Mouse (Mus musculus) stomach, embryonic 15.5 days (tissue): ENCODE measurements around the gene Ifitm5. TPM values are rescaled to one million over a fixed set of nuclear protein-coding genes. Genes with fewer than 3 reads are reported as not detected.

ENCODE experiments used
- ATAC-seq: fragments of 200-750 bp; cut with Nextera tagmentation; 2 replicates; pipeline ENCODE4 v1.8.0; 2017; ENCODE audit warnings: low read depth, moderate number of reproducible peaks, moderate TSS enrichment; ENCODE audit not compliant: insufficient read depth, low FRiP score
- H3K27ac ChIP-seq: fragments of 300-500 bp; sonication (generic); 2 replicates; pipeline ENCODE4 v1.5.1; 2015; ENCODE audit warnings: mild to moderate bottlenecking, inconsistent platforms
- H3K27me3 ChIP-seq: fragments of 300-500 bp; sonication (generic); replicated peaks from 2 replicates; pipeline ENCODE4 v1.6.1; 2015; ENCODE audit warnings: inconsistent platforms
- H3K36me3 ChIP-seq: fragments of 300-500 bp; sonication (generic); 2 replicates; pipeline ENCODE4 v1.6.1; 2015; ENCODE audit warnings: inconsistent platforms
- H3K4me1 ChIP-seq: fragments of 300-500 bp; sonication (generic); 2 replicates; pipeline ENCODE4 v1.6.1; 2015; ENCODE audit warnings: inconsistent platforms
- H3K4me2 ChIP-seq: fragments of 300-500 bp; sonication (generic); 2 replicates; pipeline ENCODE4 v1.6.1; 2015; ENCODE audit warnings: mild to moderate bottlenecking, inconsistent platforms
- H3K4me3 ChIP-seq: fragments of 300-500 bp; sonication (generic); replicated peaks from 2 replicates; pipeline ENCODE4 v1.5.1; 2015; ENCODE audit warnings: inconsistent platforms
- H3K9ac ChIP-seq: fragments of 300-500 bp; sonication (generic); 2 replicates; pipeline ENCODE4 v1.6.1; 2015; ENCODE audit warnings: inconsistent platforms
- H3K9me3 ChIP-seq: fragments of 300-500 bp; sonication (generic); 2 replicates; pipeline ENCODE4 v1.6.1; 2016; ENCODE audit warnings: inconsistent platforms
- WGBS: fragments of 180-500 bp; shearing (Covaris S2); methylation state at CpG from one replicate; pipeline ENCODE4 v1.1.7; 2015; 5-methylcytosine and 5-hydroxymethylcytosine counted together
- polyA plus RNA-seq: library from polyadenylated mRNA; unstranded; fragments of >200 nt; fragmentation: Nextera tagmentation; extraction: Ambion mirVana; gene quantifications from 2 replicates; pipeline ENCODE4 v1.2.1, GENCODE M21; 2015

Ifitm5 gene
- polyA plus RNA-seq, 1 experiment from 2014 or later: 3.2 TPM

DNA sequence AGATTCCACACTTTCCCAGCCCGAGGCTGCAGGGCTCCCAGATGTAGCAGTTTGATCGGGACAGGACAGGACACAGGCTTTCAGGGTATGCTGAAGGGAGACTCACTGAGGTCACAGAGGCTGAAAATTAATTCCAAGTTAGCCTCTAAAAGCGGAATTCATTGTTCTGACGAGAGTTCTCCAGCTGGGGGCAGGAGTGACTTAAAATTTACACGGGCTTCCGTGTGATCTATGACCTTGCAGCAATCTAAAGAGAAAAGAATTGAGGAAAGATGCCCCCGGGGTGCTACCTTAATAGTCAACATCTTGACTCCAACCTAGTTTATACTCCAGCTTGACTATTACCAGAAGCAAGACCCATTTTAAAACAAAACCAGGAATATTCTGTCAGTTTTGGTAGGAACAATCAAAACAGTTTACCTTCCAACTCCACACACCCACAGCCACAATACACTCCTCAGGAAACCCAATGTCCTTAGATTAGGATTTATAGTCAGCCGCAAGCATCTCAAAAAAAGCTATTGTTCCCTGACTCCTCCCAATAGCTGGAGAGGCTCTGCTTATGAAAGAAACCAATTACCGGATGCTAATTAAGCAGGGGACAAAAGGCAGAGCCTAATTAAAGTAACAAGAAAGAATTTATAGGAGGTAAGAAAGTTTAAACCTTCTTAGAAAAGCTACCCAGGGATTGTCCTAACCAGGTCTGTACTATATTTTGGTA, 9.2 kb upstream of the Ifitm5 start:
- Histone ChIP-seq H3K27ac (no peak overlapping the region), H3K27me3 (no peaks in the 10 kb centered on the region), H3K4me1 (peaks cover 16% of the 10 kb centered on the region), H3K4me3 (no peak overlapping the region), H3K36me3 (no peaks in the 10 kb centered on the region), H3K9ac (no peak overlapping the region), H3K9me3 (no peaks in the 10 kb centered on the region), H3K4me2 (no peak overlapping the region)
- WGBS: 13% methylated on average over 9 of the region's 9 CpGs
- no peak for ATAC-seq

DNA sequence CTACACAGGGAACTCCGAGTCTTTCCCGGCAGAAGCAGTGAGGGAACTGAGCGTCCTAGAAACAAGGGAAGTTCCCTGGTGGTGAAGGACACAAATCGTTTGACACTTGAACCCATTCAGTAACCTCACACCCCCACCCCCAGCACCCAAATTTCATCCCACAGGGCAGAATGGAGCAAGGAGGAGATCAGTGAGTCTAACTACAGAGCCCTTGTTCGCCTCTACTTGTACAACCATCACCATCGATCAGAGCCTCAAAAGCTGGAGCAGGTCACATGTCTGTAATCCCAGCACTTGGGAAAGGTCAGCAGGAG, 6.4 kb upstream of the Ifitm5 start:
- H3K9me3 ChIP-seq: no peaks in the 10 kb centered on the region
- no peak overlapping the region for H3K9ac ChIP-seq
- peaks cover 6% of the 10 kb centered on the region; the same call in 1 of the 2 replicates for H3K36me3 ChIP-seq
- H3K4me1 ChIP-seq: peaks cover 39% of the 10 kb centered on the region
- H3K27ac ChIP-seq: peak overlapping the region; percentile 97
- H3K4me3 ChIP-seq: peak overlapping the region; percentile 65; the same call in 1 of the 2 replicates
- ATAC-seq: peak; percentile 1; the same call in 1 of the 2 replicates
- 28% methylated on average over 6 of the region's 6 CpGs for WGBS
- no peaks in the 10 kb centered on the region for H3K27me3 ChIP-seq
- H3K4me2 ChIP-seq: peak overlapping the region; percentile 73

- Histone ChIP-seq H3K27me3 (no peaks in the 10 kb centered on the region), H3K36me3 (peaks cover 6% of the 10 kb centered on the region; the same call in 1 of the 2 replicates), H3K4me3 (peak within 1 kb of the TSS; percentile 65), H3K9ac (peak within 1 kb of the TSS; percentile 67), H3K4me2 (peak within 1 kb of the TSS; percentile 73), H3K27ac (peak within 1 kb of the TSS; percentile 97), H3K4me1 (peaks cover 45% of the 10 kb centered on the region), H3K9me3 (no peaks in the 10 kb centered on the region)
- 2% methylated on average over 11 of the region's 11 CpGs for WGBS
- ATAC-seq: peak; percentile 90
These were observed 5.9 kb upstream of the Ifitm5 start, which contains the start of the genes Gm45717 and Ifitm2 for GRCm38 (mm10) chr7:140955758-140956555. Gene Gm45717, minus strand, starts transcription at chr7:140955937. Gene Ifitm2, minus strand, starts transcription at chr7:140955987.

DNA sequence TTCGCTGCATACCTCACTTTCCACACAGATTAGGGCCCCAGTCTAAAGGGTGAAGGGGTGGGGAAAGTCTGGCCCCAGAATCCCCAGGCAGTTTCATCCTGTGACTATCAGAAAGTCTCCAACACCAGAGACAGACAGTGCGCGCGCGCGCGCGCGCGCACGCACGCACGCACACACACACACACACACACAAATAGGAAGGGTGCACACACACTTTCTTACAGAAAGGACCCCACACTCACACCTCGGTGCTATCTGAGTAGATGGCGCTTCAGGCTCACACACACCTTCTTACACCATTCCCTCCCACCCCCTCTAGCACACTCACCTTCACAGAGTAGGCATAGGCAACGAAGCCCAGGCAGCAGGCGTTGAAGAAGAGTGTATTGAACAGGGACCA, 5.3 kb upstream of the Ifitm5 start:
- H3K4me2 ChIP-seq: peak overlapping the region; percentile 73
- ATAC-seq: peak; percentile 17; the same call in 1 of the 2 replicates
- 8% methylated on average over 17 of the region's 17 CpGs for WGBS
- H3K9ac ChIP-seq: peak overlapping the region; percentile 67
- H3K36me3 ChIP-seq: peaks cover 6% of the 10 kb centered on the region; the same call in 1 of the 2 replicates
- H3K27me3 ChIP-seq: no peaks in the 10 kb centered on the region
- no peaks in the 10 kb centered on the region for H3K9me3 ChIP-seq
- peaks cover 51% of the 10 kb centered on the region for H3K4me1 ChIP-seq
- peak overlapping the region; percentile 97 for H3K27ac ChIP-seq
- H3K4me3 ChIP-seq: peak overlapping the region; percentile 65

DNA sequence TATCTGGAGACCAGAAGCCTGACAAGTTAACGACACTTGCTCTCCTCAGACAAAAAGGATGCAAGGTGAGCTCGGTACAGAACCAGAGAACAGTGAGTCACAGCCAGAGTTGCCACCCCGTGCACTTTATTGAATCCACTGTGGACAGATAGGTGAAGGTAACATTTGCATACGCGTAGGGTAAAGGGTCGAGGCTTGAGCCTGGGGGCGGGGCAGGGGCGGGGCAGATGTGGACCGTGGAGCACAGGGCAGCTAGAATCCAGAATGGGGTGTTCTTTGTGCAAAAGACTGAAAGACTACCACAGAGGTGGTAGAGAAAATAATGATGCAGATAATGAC, 4.6 kb upstream of the Ifitm5 start:
- no peak for ATAC-seq

GRCm38 (mm10) chr7:140953800-140954732, 4.0 kb upstream of the Ifitm5 start:
- peaks cover 10% of the 10 kb centered on the region for H3K36me3 ChIP-seq
- peak overlapping the region; percentile 65 for H3K4me3 ChIP-seq
- peaks cover 52% of the 10 kb centered on the region for H3K4me1 ChIP-seq
- H3K27ac ChIP-seq: peak overlapping the region; percentile 97
- H3K27me3 ChIP-seq: no peaks in the 10 kb centered on the region
- peak overlapping the region; percentile 73 for H3K4me2 ChIP-seq
- WGBS: 36% methylated on average over 15 of the region's 15 CpGs
- peak overlapping the region; percentile 67 for H3K9ac ChIP-seq
- no peaks in the 10 kb centered on the region for H3K9me3 ChIP-seq
- no peak for ATAC-seq

More for the DNA sequence above, 4.6 kb upstream of the Ifitm5 start:
- Histone ChIP-seq H3K4me2 (peak overlapping the region; percentile 73), H3K4me3 (peak overlapping the region; percentile 65), H3K27me3 (no peaks in the 10 kb centered on the region), H3K4me1 (peaks cover 52% of the 10 kb centered on the region), H3K9ac (peak overlapping the region; percentile 67), H3K36me3 (peaks cover 6% of the 10 kb centered on the region; the same call in 1 of the 2 replicates), H3K9me3 (no peaks in the 10 kb centered on the region), H3K27ac (peak overlapping the region; percentile 97)
- WGBS: 3% methylated on average over 9 of the region's 9 CpGs

GRCm38 (mm10) chr7:140953133-140953532, 3.0 kb upstream of the Ifitm5 start:
- Histone ChIP-seq H3K27ac (no peak overlapping the region; the same call in 1 of the 2 replicates), H3K4me2 (peak overlapping the region; percentile 73), H3K9me3 (no peaks in the 10 kb centered on the region), H3K4me1 (peaks cover 52% of the 10 kb centered on the region), H3K4me3 (no peak overlapping the region), H3K36me3 (peaks cover 17% of the 10 kb centered on the region), H3K27me3 (no peaks in the 10 kb centered on the region), H3K9ac (no peak overlapping the region)
- ATAC-seq: no peak
- 69% methylated on average over 11 of the region's 11 CpGs for WGBS

- H3K27ac ChIP-seq: no peak overlapping the region
- H3K36me3 ChIP-seq: peaks cover 17% of the 10 kb centered on the region
- no peak for ATAC-seq
- no peak overlapping the region for H3K9ac ChIP-seq
- no peak overlapping the region for H3K4me3 ChIP-seq
- H3K27me3 ChIP-seq: no peaks in the 10 kb centered on the region
- no peak overlapping the region for H3K4me2 ChIP-seq
- WGBS: 62% methylated on average over 7 of the region's 7 CpGs
- H3K4me1 ChIP-seq: peaks cover 52% of the 10 kb centered on the region
- no peaks in the 10 kb centered on the region for H3K9me3 ChIP-seq
These were observed 2.4 kb upstream of the Ifitm5 start for GRCm38 (mm10) chr7:140952441-140952840.

- Histone ChIP-seq H3K27me3 (no peaks in the 10 kb centered on the region), H3K4me3 (no peak overlapping the region), H3K36me3 (peaks cover 20% of the 10 kb centered on the region), H3K9me3 (no peaks in the 10 kb centered on the region), H3K4me1 (peaks cover 47% of the 10 kb centered on the region), H3K27ac (peak overlapping the region; percentile 61; the same call in 1 of the 2 replicates), H3K9ac (no peak overlapping the region), H3K4me2 (no peak overlapping the region)
- 65% methylated on average over 6 of the region's 6 CpGs for WGBS
- ATAC-seq: no peak
These were observed 1.7 kb upstream of the Ifitm5 start for GRCm38 (mm10) chr7:140951765-140952164.

DNA sequence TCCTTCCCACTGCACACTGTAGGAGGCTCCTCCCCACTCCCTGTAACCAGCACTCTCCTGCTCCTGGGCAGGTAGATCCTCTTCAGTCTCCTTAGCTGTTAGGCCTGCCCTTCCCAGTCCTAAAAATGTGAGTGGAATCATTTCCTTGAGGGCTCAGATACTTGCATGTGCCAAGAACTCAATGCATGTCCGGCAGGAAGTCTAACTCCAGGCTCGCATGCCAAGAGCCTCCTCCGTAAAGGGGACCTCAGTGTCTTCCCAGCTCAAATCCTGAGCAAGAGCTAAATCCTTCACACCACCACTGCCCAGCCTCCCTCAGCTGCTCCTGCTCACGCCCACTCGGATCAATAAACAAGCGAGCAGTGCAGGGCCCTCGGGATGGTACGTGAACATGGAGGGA, 960 bp upstream of the Ifitm5 start:
- Histone ChIP-seq H3K4me2 (peak overlapping the region; percentile 13; the same call in 1 of the 2 replicates), H3K9ac (no peak overlapping the region)

GRCm38 (mm10) chr7:140949255-140949654, 836 bp downstream of the Ifitm5 start:
- Histone ChIP-seq H3K4me2 (no peak overlapping the region), H3K4me1 (peaks cover 35% of the 10 kb centered on the region), H3K9ac (no peak overlapping the region), H3K9me3 (no peaks in the 10 kb centered on the region), H3K36me3 (peaks cover 25% of the 10 kb centered on the region), H3K27ac (no peak overlapping the region; the same call in 1 of the 2 replicates), H3K4me3 (no peak overlapping the region), H3K27me3 (no peaks in the 10 kb centered on the region)
- no peak for ATAC-seq
- 88% methylated on average over 6 of the region's 6 CpGs for WGBS

More for the DNA sequence above, 960 bp upstream of the Ifitm5 start:
- 0 out of 2 replicates have a peak overlapping the region, but pooled peaks have one; percentile 3 for H3K4me3 ChIP-seq
- H3K36me3 ChIP-seq: peaks cover 25% of the 10 kb centered on the region
- no peak for ATAC-seq
- 26% methylated on average over 8 of the region's 8 CpGs for WGBS
- H3K4me1 ChIP-seq: peaks cover 40% of the 10 kb centered on the region
- H3K9me3 ChIP-seq: no peaks in the 10 kb centered on the region
- H3K27ac ChIP-seq: peak overlapping the region; percentile 61
- no peaks in the 10 kb centered on the region for H3K27me3 ChIP-seq
